Mouse (Mus musculus): Measurements from ENCODE around the gene Mad2l2. TPM values are rescaled to one million over a fixed set of nuclear protein-coding genes. Genes with fewer than 3 reads are reported as not detected.
"Not testable (repeated sequence)": the region's sequence is repeated elsewhere in the genome, so short reads cannot be mapped to it uniquely, and the experiment has no call there.

Gene Mad2l2
- polyA plus RNA-seq, 1 experiment from 2014 or later: 100 TPM

GRCm38 (mm10) chr4:148115467-148115866, 14.7 kb upstream of the Mad2l2 start:
- no peaks in the 10 kb centered on the region for H3K27me3 ChIP-seq (ENCODE audit: control insufficient read depth, insufficient read depth, low read depth, low read length)
- WGBS: 8% methylated on average over 15 of the region's 15 CpGs
- peak overlapping the region; percentile 76; the same call in 1 of the 2 replicates for H3K27ac ChIP-seq (ENCODE audit: low read length)
- H3K4me1 ChIP-seq (ENCODE audit: control insufficient read depth, insufficient read depth, low read length): peaks cover 9% of the 10 kb centered on the region
- no peak overlapping the region for H3K4me3 ChIP-seq (ENCODE audit: low read depth, low read length)
- peaks cover 9% of the 10 kb centered on the region; the same call in 1 of the 2 replicates for H3K36me3 ChIP-seq (ENCODE audit: control insufficient read depth, insufficient read depth, low read length)
- no peak overlapping the region; the same call in 1 of the 2 replicates for H3K4me2 ChIP-seq (ENCODE audit: low read length)
- no peaks in the 10 kb centered on the region for H3K9me3 ChIP-seq (replicated peaks; ENCODE audit: control insufficient read depth, low read length, poor library complexity, severe bottlenecking)
- H3K9ac ChIP-seq (ENCODE audit: low read depth, low read length): peak overlapping the region; percentile 40; the same call in 1 of the 2 replicates
- peak; percentile 20; the same call in 1 of the 2 replicates for ATAC-seq

- H3K4me1 ChIP-seq (ENCODE audit: control insufficient read depth, insufficient read depth, low read length): peaks cover 11% of the 10 kb centered on the region
- no peak overlapping the region for H3K4me3 ChIP-seq (ENCODE audit: low read depth, low read length)
- H3K9me3 ChIP-seq (replicated peaks; ENCODE audit: control insufficient read depth, low read length, poor library complexity, severe bottlenecking): no peaks in the 10 kb centered on the region
- no peak overlapping the region for H3K9ac ChIP-seq (ENCODE audit: low read depth, low read length)
- H3K27me3 ChIP-seq (ENCODE audit: control insufficient read depth, insufficient read depth, low read depth, low read length): no peaks in the 10 kb centered on the region
- no peak overlapping the region for H3K27ac ChIP-seq (ENCODE audit: low read length)
- peaks cover 9% of the 10 kb centered on the region; the same call in 1 of the 2 replicates for H3K36me3 ChIP-seq (ENCODE audit: control insufficient read depth, insufficient read depth, low read length)
- no peak for ATAC-seq
- 84% methylated on average over 4 of the region's 4 CpGs for WGBS
- no peak overlapping the region for H3K4me2 ChIP-seq (ENCODE audit: low read length)
Observed at GRCm38 (mm10) chr4:148116657-148117056, 13.5 kb upstream of the Mad2l2 start.

- Histone ChIP-seq H3K36me3 (ENCODE audit: control insufficient read depth, insufficient read depth, low read length) (peaks cover 5% of the 10 kb centered on the region; the same call in 1 of the 2 replicates), H3K4me1 (ENCODE audit: control insufficient read depth, insufficient read depth, low read length) (peaks cover 16% of the 10 kb centered on the region), H3K9ac (ENCODE audit: low read depth, low read length) (no peak overlapping the region), H3K9me3 (replicated peaks; ENCODE audit: control insufficient read depth, low read length, poor library complexity, severe bottlenecking) (no peaks in the 10 kb centered on the region), H3K4me3 (ENCODE audit: low read depth, low read length) (no peak overlapping the region), H3K27me3 (ENCODE audit: control insufficient read depth, insufficient read depth, low read depth, low read length) (no peaks in the 10 kb centered on the region), H3K4me2 (ENCODE audit: low read length) (no peak overlapping the region), H3K27ac (ENCODE audit: low read length) (no peak overlapping the region)
- 77% methylated on average over 4 of the region's 4 CpGs for whole genome bisulfite sequencing
- no peak for ATAC-seq
Observed at GRCm38 (mm10) chr4:148117392-148117791, 12.8 kb upstream of the Mad2l2 start.

- WGBS: 87% methylated on average over 9 of the region's 9 CpGs
- H3K4me2 ChIP-seq (ENCODE audit: low read length); H3K9me3 ChIP-seq (replicated peaks; ENCODE audit: control insufficient read depth, low read length, poor library complexity, severe bottlenecking); H3K27ac ChIP-seq (ENCODE audit: low read length); ATAC-seq; H3K27me3 ChIP-seq (ENCODE audit: control insufficient read depth, insufficient read depth, low read depth, low read length); H3K36me3 ChIP-seq (ENCODE audit: control insufficient read depth, insufficient read depth, low read length); H3K9ac ChIP-seq (ENCODE audit: low read depth, low read length); H3K4me3 ChIP-seq (ENCODE audit: low read depth, low read length): not testable (repeated sequence)
- H3K4me1 ChIP-seq (ENCODE audit: control insufficient read depth, insufficient read depth, low read length): peaks cover 20% of the 10 kb centered on the region
Observed at GRCm38 (mm10) chr4:148119578-148119977, 10.6 kb upstream of the Mad2l2 start.

GRCm38 (mm10) chr4:148120555-148120954, 9.6 kb upstream of the Mad2l2 start:
- peak overlapping the region; percentile 72; the same call in 1 of the 2 replicates for H3K27ac ChIP-seq (ENCODE audit: low read length)

GRCm38 (mm10) chr4:148121362-148121761, 8.8 kb upstream of the Mad2l2 start:
- WGBS: 58% methylated on average over 4 of the region's 4 CpGs

More at GRCm38 (mm10) chr4:148120555-148120954, 9.6 kb upstream of the Mad2l2 start:
- H3K27me3 ChIP-seq (ENCODE audit: control insufficient read depth, insufficient read depth, low read depth, low read length): no peaks in the 10 kb centered on the region
- H3K36me3 ChIP-seq (ENCODE audit: control insufficient read depth, insufficient read depth, low read length): no peaks in the 10 kb centered on the region
- H3K4me3 ChIP-seq (ENCODE audit: low read depth, low read length): no peak overlapping the region
- no peak overlapping the region for H3K9ac ChIP-seq (ENCODE audit: low read depth, low read length)
- H3K9me3 ChIP-seq (replicated peaks; ENCODE audit: control insufficient read depth, low read length, poor library complexity, severe bottlenecking): no peaks in the 10 kb centered on the region
- 68% methylated on average over 9 of the region's 9 CpGs for WGBS
- ATAC-seq: no peak; the same call in 1 of the 2 replicates
- peaks cover 13% of the 10 kb centered on the region for H3K4me1 ChIP-seq (ENCODE audit: control insufficient read depth, insufficient read depth, low read length)
- H3K4me2 ChIP-seq (ENCODE audit: low read length): no peak overlapping the region

GRCm38 (mm10) chr4:148121982-148122693, 8.0 kb upstream of the Mad2l2 start:
- Histone ChIP-seq H3K9ac (ENCODE audit: low read depth, low read length) (no peak overlapping the region), H3K4me3 (ENCODE audit: low read depth, low read length) (no peak overlapping the region), H3K4me2 (ENCODE audit: low read length) (no peak overlapping the region), H3K36me3 (ENCODE audit: control insufficient read depth, insufficient read depth, low read length) (no peaks in the 10 kb centered on the region), H3K27ac (ENCODE audit: low read length) (peak overlapping the region; percentile 72), H3K9me3 (replicated peaks; ENCODE audit: control insufficient read depth, low read length, poor library complexity, severe bottlenecking) (no peaks in the 10 kb centered on the region), H3K27me3 (ENCODE audit: control insufficient read depth, insufficient read depth, low read depth, low read length) (no peaks in the 10 kb centered on the region), H3K4me1 (ENCODE audit: control insufficient read depth, insufficient read depth, low read length) (peaks cover 11% of the 10 kb centered on the region)
- ATAC-seq: peak; percentile 72
- 10% methylated on average over 6 of the region's 6 CpGs for WGBS

More at GRCm38 (mm10) chr4:148121362-148121761, 8.8 kb upstream of the Mad2l2 start:
- no peaks in the 10 kb centered on the region for H3K9me3 ChIP-seq (replicated peaks; ENCODE audit: control insufficient read depth, low read length, poor library complexity, severe bottlenecking)
- H3K4me2 ChIP-seq (ENCODE audit: low read length): no peak overlapping the region
- no peaks in the 10 kb centered on the region for H3K27me3 ChIP-seq (ENCODE audit: control insufficient read depth, insufficient read depth, low read depth, low read length)
- peak; percentile 49 for ATAC-seq
- H3K36me3 ChIP-seq (ENCODE audit: control insufficient read depth, insufficient read depth, low read length): no peaks in the 10 kb centered on the region
- no peak overlapping the region for H3K9ac ChIP-seq (ENCODE audit: low read depth, low read length)
- peaks cover 11% of the 10 kb centered on the region for H3K4me1 ChIP-seq (ENCODE audit: control insufficient read depth, insufficient read depth, low read length)
- peak overlapping the region; percentile 72 for H3K27ac ChIP-seq (ENCODE audit: low read length)
- no peak overlapping the region for H3K4me3 ChIP-seq (ENCODE audit: low read depth, low read length)

GRCm38 (mm10) chr4:148122694-148123066, 7.5 kb upstream of the Mad2l2 start:
- H3K4me3 ChIP-seq (ENCODE audit: low read depth, low read length): no peak overlapping the region
- no peak for ATAC-seq
- no peaks in the 10 kb centered on the region for H3K9me3 ChIP-seq (replicated peaks; ENCODE audit: control insufficient read depth, low read length, poor library complexity, severe bottlenecking)
- H3K27ac ChIP-seq (ENCODE audit: low read length): peak overlapping the region; percentile 1; the same call in 1 of the 2 replicates
- peaks cover 11% of the 10 kb centered on the region for H3K4me1 ChIP-seq (ENCODE audit: control insufficient read depth, insufficient read depth, low read length)
- H3K4me2 ChIP-seq (ENCODE audit: low read length): no peak overlapping the region
- no peak overlapping the region for H3K9ac ChIP-seq (ENCODE audit: low read depth, low read length)
- H3K27me3 ChIP-seq (ENCODE audit: control insufficient read depth, insufficient read depth, low read depth, low read length): no peaks in the 10 kb centered on the region
- no peaks in the 10 kb centered on the region for H3K36me3 ChIP-seq (ENCODE audit: control insufficient read depth, insufficient read depth, low read length)
- WGBS: 69% methylated on average over 3 of the region's 3 CpGs

- no peaks in the 10 kb centered on the region for H3K36me3 ChIP-seq (ENCODE audit: control insufficient read depth, insufficient read depth, low read length)
- H3K9me3 ChIP-seq (replicated peaks; ENCODE audit: control insufficient read depth, low read length, poor library complexity, severe bottlenecking): no peaks in the 10 kb centered on the region
- H3K27me3 ChIP-seq (ENCODE audit: control insufficient read depth, insufficient read depth, low read depth, low read length): no peaks in the 10 kb centered on the region
- H3K4me2 ChIP-seq (ENCODE audit: low read length): peak overlapping the region; percentile 83
- no peak overlapping the region; the same call in 1 of the 2 replicates for H3K4me3 ChIP-seq (ENCODE audit: low read depth, low read length)
- 0 out of 2 replicates have a peak overlapping the region, but pooled peaks have one; percentile 32 for H3K9ac ChIP-seq (ENCODE audit: low read depth, low read length)
- peaks cover 26% of the 10 kb centered on the region for H3K4me1 ChIP-seq (ENCODE audit: control insufficient read depth, insufficient read depth, low read length)
- ATAC-seq: no peak
- H3K27ac ChIP-seq (ENCODE audit: low read length): 0 out of 2 replicates have a peak overlapping the region, but pooled peaks have one; percentile 97
- WGBS: 68% methylated on average over 1 of the region's 1 CpGs
Observed at GRCm38 (mm10) chr4:148128241-148128640, 1.9 kb upstream of the Mad2l2 start.

Measured in midbrain, embryonic 16.5 days (tissue).